Mouse (Mus musculus) liver, postnatal 0 days (tissue): Measurements from ENCODE around the gene Kantr.

Experiments
- CTCF ChIP-seq: sonication (generic); IDR thresholded peaks from 2 replicates; pipeline ENCODE4 v1.5.1; 2016; ENCODE audit warnings: antibody characterized with exemption, low read depth
- EP300 ChIP-seq: IDR thresholded peaks from 2 replicates; pipeline ENCODE4 v1.6.1; 2016; ENCODE audit warnings: antibody characterized with exemption, low read depth, mild to moderate bottlenecking

DNA sequence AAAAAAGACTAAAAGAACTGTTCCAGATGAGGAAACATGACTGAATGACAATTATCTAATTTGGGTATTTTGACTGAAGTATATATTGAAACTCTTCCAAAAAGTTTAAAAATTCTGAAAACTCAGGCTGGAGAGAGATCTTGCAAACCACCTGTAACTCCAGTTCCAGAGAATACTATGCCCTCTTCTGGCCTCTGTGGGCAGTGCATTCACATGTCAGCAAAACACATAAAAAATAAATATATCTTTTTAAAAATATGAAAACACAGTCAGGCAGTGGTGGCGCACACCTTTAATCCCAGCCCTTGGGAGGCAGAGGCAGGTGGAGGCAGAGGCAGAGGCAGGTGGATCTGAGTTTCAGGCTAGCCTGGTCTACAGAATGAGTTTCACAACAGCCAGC lies 3.7 kb downstream of the Kantr start:
- TF ChIP-seq CTCF (peak; percentile 48), EP300 (no peak)
